Mouse (Mus musculus): Measurements from ENCODE around the gene Pin1rt1. TPM values are rescaled to one million over a fixed set of nuclear protein-coding genes. Genes with fewer than 3 reads are reported as not detected.

Pin1rt1 gene
- polyA plus RNA-seq, 1 experiment from 2014 or later: not detected

GRCm38 (mm10) chr2:104739691-104740090, 23.5 kb upstream of the Pin1rt1 start:
- Histone ChIP-seq H3K36me3 (no peaks in the 10 kb centered on the region), H3K27ac (no peak overlapping the region), H3K4me3 (no peak overlapping the region), H3K9me3 (replicated peaks) (no peaks in the 10 kb centered on the region), H3K27me3 (ENCODE audit: low read depth, poor library complexity, severe bottlenecking) (peaks cover 46% of the 10 kb centered on the region), H3K4me1 (peaks cover 22% of the 10 kb centered on the region)
- DNase-seq (ENCODE audit: low spot score): no peak
- 88% methylated on average over 2 of the region's 2 CpGs for WGBS

GRCm38 (mm10) chr2:104736241-104736640, 20.1 kb upstream of the Pin1rt1 start:
- no peak overlapping the region for H3K4me3 ChIP-seq
- H3K9me3 ChIP-seq (replicated peaks): no peaks in the 10 kb centered on the region
- H3K4me1 ChIP-seq: peaks cover 4% of the 10 kb centered on the region
- H3K36me3 ChIP-seq: no peaks in the 10 kb centered on the region
- DNase-seq (ENCODE audit: low spot score): no peak
- WGBS: 70% methylated on average over 7 of the region's 7 CpGs
- peaks cover 16% of the 10 kb centered on the region for H3K27me3 ChIP-seq (ENCODE audit: low read depth, poor library complexity, severe bottlenecking)
- no peak overlapping the region for H3K27ac ChIP-seq

- no peaks in the 10 kb centered on the region for H3K4me1 ChIP-seq
- no peak overlapping the region for H3K27ac ChIP-seq
- H3K9me3 ChIP-seq (replicated peaks): no peaks in the 10 kb centered on the region
- no peak for DNase-seq (ENCODE audit: low spot score)
- 83% methylated on average over 7 of the region's 7 CpGs for WGBS
- no peak overlapping the region for H3K4me3 ChIP-seq
- no peaks in the 10 kb centered on the region for H3K27me3 ChIP-seq (ENCODE audit: low read depth, poor library complexity, severe bottlenecking)
- H3K36me3 ChIP-seq: no peaks in the 10 kb centered on the region
Measured at GRCm38 (mm10) chr2:104732562-104733256, 16.5 kb upstream of the Pin1rt1 start.

DNA sequence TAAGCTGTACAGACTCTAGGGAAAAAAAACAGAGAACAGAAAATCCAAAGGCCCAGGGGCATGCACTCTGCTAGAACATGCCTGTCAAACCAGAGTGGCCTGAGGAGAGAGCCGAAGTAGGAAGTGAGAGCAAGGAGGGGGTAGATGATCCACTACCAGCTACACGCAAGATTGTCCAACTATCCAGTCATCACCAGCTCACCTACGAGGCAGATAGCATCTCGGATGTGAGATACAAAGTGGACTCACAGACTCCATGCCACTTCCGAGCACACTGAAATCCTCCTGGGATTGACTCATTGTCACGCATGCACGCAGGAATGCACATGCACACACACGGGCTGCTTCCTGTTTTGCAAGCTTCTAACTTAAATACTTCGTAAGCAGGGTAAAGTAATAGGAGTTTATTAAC, 15.9 kb upstream of the Pin1rt1 start:
- H3K27me3 ChIP-seq (ENCODE audit: low read depth, poor library complexity, severe bottlenecking): no peaks in the 10 kb centered on the region
- WGBS: 91% methylated on average over 9 of the region's 9 CpGs
- H3K27ac ChIP-seq: no peak overlapping the region
- DNase-seq (ENCODE audit: low spot score): peak; percentile 20
- no peak overlapping the region for H3K4me3 ChIP-seq
- no peaks in the 10 kb centered on the region for H3K36me3 ChIP-seq
- no peaks in the 10 kb centered on the region for H3K9me3 ChIP-seq (replicated peaks)
- no peaks in the 10 kb centered on the region for H3K4me1 ChIP-seq

GRCm38 (mm10) chr2:104727369-104727768, 11.2 kb upstream of the Pin1rt1 start:
- Histone ChIP-seq H3K27ac (no peak overlapping the region), H3K27me3 (ENCODE audit: low read depth, poor library complexity, severe bottlenecking) (no peaks in the 10 kb centered on the region), H3K4me3 (no peak overlapping the region), H3K36me3 (no peaks in the 10 kb centered on the region), H3K4me1 (no peaks in the 10 kb centered on the region), H3K9me3 (replicated peaks) (no peaks in the 10 kb centered on the region)
- WGBS: 94% methylated on average over 1 of the region's 1 CpGs
- DNase-seq (ENCODE audit: low spot score): no peak

- 71% methylated on average over 3 of the region's 3 CpGs for WGBS
- Histone ChIP-seq H3K9me3 (replicated peaks) (no peaks in the 10 kb centered on the region), H3K27ac (no peak overlapping the region), H3K4me1 (no peaks in the 10 kb centered on the region), H3K4me3 (no peak overlapping the region), H3K27me3 (ENCODE audit: low read depth, poor library complexity, severe bottlenecking) (no peaks in the 10 kb centered on the region), H3K36me3 (no peaks in the 10 kb centered on the region)
- DNase-seq (ENCODE audit: low spot score): no peak
Measured at GRCm38 (mm10) chr2:104722021-104722420, 5.8 kb upstream of the Pin1rt1 start.

DNA sequence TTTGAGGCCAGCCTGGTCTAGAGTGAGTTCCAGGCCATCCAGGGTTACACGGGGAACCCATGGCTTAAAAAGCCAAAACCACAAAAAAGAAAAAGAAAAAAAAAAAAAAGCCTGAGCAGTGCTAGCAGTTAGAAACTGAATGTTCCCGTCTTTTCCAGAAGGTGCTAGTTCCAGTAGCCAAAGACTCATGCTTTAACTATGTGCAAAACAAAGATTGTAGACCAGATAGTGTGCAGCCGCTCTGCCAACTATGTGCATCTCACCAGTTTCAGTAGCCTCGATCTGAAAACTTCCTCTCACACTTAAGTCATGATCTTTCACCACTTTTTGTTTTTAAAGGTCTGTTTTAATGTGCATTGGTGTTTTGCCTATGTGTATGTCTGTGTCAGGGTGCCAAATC, 1.6 kb upstream of the Pin1rt1 start:
- peaks cover 13% of the 10 kb centered on the region for H3K27me3 ChIP-seq (ENCODE audit: low read depth, poor library complexity, severe bottlenecking)
- 89% methylated on average over 4 of the region's 4 CpGs for WGBS
- no peak overlapping the region for H3K4me3 ChIP-seq
- H3K27ac ChIP-seq: no peak overlapping the region
- DNase-seq (ENCODE audit: low spot score): no peak
- peaks cover 7% of the 10 kb centered on the region; the same call in 1 of the 2 replicates for H3K4me1 ChIP-seq
- H3K36me3 ChIP-seq: no peaks in the 10 kb centered on the region
- no peaks in the 10 kb centered on the region for H3K9me3 ChIP-seq (replicated peaks)

GRCm38 (mm10) chr2:104717231-104717735, 1.1 kb upstream of the Pin1rt1 start:
- Histone ChIP-seq H3K9me3 (replicated peaks) (no peaks in the 10 kb centered on the region), H3K4me3 (no peak overlapping the region), H3K27ac (no peak overlapping the region), H3K36me3 (no peaks in the 10 kb centered on the region), H3K27me3 (ENCODE audit: low read depth, poor library complexity, severe bottlenecking) (peaks cover 13% of the 10 kb centered on the region), H3K4me1 (peaks cover 12% of the 10 kb centered on the region; the same call in 1 of the 2 replicates)
- WGBS: 97% methylated on average over 2 of the region's 2 CpGs
- no peak for DNase-seq (ENCODE audit: low spot score)

DNA sequence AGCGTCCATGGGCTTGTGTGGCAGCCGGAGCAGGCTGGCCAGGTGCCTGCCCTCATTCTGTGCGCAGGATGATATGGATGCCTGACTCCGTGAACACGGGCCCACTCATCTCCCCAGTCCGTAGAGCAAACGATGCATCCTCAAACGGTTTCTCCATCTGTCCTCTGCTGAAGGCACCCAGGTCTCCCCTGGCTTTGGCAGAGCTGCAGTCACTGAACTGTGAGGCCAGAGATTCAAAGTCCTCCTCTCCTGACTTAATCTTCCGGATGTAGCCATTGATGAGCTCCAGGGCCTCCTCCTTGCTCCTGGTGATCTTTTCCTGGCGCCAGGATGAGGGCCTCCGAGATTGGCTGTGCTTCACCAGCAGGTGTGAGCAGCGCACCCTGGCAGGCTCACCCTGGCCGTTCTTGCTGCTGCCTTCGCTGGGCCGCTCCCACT, 1.9 kb downstream of the Pin1rt1 start:
- Histone ChIP-seq H3K27ac (no peak overlapping the region), H3K4me1 (peaks cover 19% of the 10 kb centered on the region), H3K27me3 (ENCODE audit: low read depth, poor library complexity, severe bottlenecking) (peaks cover 22% of the 10 kb centered on the region), H3K4me3 (no peak overlapping the region), H3K9me3 (replicated peaks) (no peaks in the 10 kb centered on the region), H3K36me3 (no peaks in the 10 kb centered on the region)
- WGBS: 32% methylated on average over 15 of the region's 15 CpGs
- no peak for DNase-seq (ENCODE audit: low spot score)

- Histone ChIP-seq H3K27ac (peak overlapping the region; percentile 96), H3K4me1 (peaks cover 19% of the 10 kb centered on the region)
- WGBS: 5% methylated on average over 7 of the region's 7 CpGs
Measured at GRCm38 (mm10) chr2:104712486-104712809, 3.7 kb downstream of the Pin1rt1 start.

DNA sequence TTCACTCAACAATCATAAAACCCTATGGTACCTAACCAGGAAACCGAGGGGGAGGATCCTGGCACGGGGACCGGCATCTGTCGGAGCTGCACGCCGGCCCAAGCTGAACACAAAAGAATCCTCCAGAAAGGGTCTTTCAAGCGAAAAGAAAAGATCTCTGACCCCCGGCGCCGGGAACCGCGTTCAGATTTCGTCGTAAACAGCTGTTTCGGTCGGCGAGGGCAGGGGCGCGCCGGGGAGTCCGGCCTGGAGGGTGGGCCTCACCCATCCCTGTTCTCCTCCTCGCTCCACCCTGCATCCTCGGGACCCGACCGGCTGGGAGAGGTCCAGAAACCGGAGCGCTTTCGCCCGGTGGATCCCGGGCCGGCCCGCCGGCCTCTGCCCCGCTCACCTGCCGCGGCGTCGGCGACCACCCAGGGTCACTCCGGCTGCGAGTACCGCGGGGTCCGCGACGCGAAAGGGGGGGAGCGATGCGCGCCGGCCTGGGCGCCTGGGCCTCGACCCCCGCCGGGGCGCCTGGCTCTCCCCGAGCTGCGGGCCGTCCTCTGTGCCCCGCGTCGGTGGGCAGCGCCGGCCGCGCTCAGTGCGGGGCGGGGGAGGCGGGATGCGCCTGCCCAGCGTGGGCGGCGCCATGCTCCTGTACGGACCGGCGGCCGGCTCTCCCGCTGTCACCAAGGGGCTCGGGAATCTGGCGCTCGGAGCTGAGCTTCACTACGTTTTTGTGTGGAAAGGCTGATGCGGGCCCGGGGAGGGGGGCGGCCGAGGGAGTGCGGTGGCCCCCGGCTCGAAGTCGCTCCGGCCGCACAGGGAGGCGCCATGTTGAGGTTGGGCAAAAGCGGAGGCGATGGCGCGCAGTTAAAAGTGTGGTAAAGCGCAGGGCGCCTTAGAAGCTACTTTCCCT, 4.3 kb downstream of the Pin1rt1 start, which contains the start of gene Tcp11l1:
Tcp11l1 (minus strand) TSS at position 585 of the 901 bp plus-strand sequence.
- Histone ChIP-seq H3K9me3 (replicated peaks) (no peaks in the 10 kb centered on the region), H3K27ac (peak within 1 kb of the TSS; percentile 96), H3K36me3 (no peaks in the 10 kb centered on the region), H3K27me3 (ENCODE audit: low read depth, poor library complexity, severe bottlenecking) (peaks cover 22% of the 10 kb centered on the region), H3K4me3 (peak within 1 kb of the TSS; percentile 96), H3K4me1 (peaks cover 19% of the 10 kb centered on the region)
- peak; percentile 77 for DNase-seq (ENCODE audit: low spot score)
- under 1% methylated on average over 95 of the region's 99 CpGs for WGBS

More at GRCm38 (mm10) chr2:104712486-104712809, 3.7 kb downstream of the Pin1rt1 start:
- peak overlapping the region; percentile 96 for H3K4me3 ChIP-seq
- no peak for DNase-seq (ENCODE audit: low spot score)
- H3K9me3 ChIP-seq (replicated peaks): no peaks in the 10 kb centered on the region
- H3K36me3 ChIP-seq: no peaks in the 10 kb centered on the region
- peaks cover 22% of the 10 kb centered on the region for H3K27me3 ChIP-seq (ENCODE audit: low read depth, poor library complexity, severe bottlenecking)

GRCm38 (mm10) chr2:104710670-104711370, 5.4 kb downstream of the Pin1rt1 start:
- WGBS: 45% methylated on average over 6 of the region's 6 CpGs
- peaks cover 19% of the 10 kb centered on the region for H3K4me1 ChIP-seq
- DNase-seq (ENCODE audit: low spot score): no peak
- peaks cover 22% of the 10 kb centered on the region for H3K27me3 ChIP-seq (ENCODE audit: low read depth, poor library complexity, severe bottlenecking)
- no peak overlapping the region for H3K27ac ChIP-seq
- no peaks in the 10 kb centered on the region for H3K36me3 ChIP-seq
- no peaks in the 10 kb centered on the region for H3K9me3 ChIP-seq (replicated peaks)
- peak overlapping the region; percentile 96 for H3K4me3 ChIP-seq

Data from limb, embryonic 10.5 days (tissue).